Mouse (Mus musculus) monocyte, adult 5-6 weeks (primary cell): ENCODE results near the gene 1190005I06Rik. TPM values are rescaled to one million over a fixed set of nuclear protein-coding genes. Genes with fewer than 3 reads are reported as not detected.
A peak's percentile ranks its signal among the peaks of the same experiment; 100 is the strongest.

Source experiments
- ATAC-seq: fragments of 153-309, 156-312 bp; replicated peaks from 2 replicates; pipeline ENCODE4 v1.8.0; 2017; ENCODE audit warnings: mild to moderate bottlenecking; ENCODE audit not compliant: low TSS enrichment, insufficient number of reproducible peaks, severe bottlenecking, poor library complexity, low FRiP score
- total RNA-seq: library from RNA; stranded (forward); fragments of 200-1000, 200-491, 200-594 nt; gene quantifications from 3 replicates; pipeline ENCODE4 v1.2.3, GENCODE M21; 2017

The 1190005I06Rik gene
- total RNA-seq, 1 experiment from 2014 or later: not detected

DNA sequence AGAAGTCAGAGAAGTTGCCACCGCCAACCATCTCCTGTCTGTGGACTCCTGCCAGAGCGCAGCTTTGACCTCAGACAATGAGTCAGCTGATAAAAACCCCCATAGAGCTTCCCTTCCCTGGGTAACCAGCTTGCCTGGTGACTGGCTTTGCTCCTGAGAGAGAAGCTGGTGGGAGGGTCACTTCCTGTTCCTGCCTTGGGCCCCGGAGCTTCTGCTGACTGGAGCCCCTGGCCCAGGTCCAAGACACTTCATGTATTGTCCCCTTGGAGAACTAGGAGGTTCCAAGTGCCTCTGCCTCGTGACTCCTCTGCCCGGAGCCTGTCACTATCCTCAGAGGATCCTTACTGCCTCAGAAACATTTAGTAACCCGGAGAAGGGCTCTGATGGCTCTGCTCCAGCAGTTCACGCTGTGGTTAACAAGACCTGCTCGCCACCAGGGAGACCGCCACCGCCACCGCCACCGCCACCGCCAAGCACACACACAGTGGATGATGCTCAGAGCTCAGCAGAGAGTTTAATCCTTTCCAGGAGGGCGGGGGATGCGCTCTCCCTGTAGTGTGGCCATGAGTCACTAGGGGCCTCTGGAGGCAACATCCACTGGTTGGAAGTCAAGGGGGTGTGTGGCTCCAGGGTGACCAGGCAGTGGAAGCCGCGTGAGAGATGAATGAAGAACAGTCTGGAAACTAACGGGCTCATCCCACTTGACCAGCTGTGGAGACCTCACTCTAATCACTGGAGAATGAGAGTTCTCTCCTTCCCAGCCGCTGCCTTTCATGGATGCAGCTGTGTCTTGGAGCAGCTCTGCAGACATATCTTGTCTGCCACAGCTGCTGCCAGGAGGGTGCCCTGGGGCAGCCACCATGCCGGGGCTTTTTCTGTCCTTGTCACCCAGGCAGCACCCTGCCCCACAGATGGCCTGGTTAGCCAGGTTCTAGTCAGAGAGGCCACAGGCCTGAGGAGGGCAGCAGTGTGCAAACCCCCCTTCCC is 83.3 kb downstream of the 1190005I06Rik start:
- ATAC-seq: peak; percentile 78

DNA sequence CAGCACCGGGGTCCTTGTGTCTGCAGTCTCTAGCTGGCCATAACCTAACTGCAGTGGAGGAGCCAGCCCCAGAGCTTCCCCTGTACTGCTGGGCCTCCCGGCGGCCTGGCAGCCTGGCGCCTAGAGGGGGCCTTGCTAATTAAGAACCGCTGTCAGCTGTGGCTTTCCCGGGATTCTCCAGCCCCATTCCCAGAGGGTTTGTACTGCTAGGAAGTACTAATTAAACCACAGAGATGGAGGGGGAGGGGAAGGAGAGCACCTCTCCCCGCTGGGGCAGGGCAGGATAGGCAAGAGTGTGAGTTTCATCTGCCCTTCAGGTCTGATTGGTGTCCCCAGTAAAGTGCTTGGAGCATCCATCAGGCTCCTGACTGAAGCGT is 84.1 kb downstream of the 1190005I06Rik start:
- ATAC-seq: no peak

DNA sequence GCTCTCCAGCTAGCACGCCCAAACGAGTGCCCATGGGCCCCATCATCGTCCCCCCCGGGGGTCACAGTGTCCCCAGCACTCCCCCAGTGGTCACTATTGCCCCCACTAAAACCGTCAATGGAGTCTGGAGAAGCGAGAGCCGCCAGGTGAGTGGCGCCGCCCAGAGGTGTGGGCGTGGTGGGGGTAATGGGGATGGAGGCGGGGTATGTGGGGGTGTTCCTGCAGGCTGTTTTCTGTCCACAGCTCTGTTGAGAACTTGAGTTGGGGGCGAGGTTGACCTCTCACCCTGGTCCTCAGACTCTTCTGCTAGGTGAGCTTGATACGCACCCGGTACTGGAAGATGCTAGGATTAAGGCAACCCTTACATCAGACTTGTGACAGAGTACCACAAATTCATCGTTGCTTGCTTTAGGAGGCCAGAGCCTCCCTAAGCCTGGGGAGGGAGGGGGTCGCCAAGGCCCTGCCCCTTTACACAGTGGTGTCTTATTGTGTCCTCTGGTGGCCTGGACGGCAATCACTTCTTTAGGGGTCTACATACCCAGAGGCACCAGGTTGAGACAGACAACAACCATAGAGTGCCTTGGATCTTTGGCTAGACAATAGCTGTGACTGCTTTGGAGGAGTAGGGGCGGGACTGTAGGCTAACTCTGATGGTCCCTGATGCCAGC is 84.6 kb downstream of the 1190005I06Rik start:
- no peak for ATAC-seq

DNA sequence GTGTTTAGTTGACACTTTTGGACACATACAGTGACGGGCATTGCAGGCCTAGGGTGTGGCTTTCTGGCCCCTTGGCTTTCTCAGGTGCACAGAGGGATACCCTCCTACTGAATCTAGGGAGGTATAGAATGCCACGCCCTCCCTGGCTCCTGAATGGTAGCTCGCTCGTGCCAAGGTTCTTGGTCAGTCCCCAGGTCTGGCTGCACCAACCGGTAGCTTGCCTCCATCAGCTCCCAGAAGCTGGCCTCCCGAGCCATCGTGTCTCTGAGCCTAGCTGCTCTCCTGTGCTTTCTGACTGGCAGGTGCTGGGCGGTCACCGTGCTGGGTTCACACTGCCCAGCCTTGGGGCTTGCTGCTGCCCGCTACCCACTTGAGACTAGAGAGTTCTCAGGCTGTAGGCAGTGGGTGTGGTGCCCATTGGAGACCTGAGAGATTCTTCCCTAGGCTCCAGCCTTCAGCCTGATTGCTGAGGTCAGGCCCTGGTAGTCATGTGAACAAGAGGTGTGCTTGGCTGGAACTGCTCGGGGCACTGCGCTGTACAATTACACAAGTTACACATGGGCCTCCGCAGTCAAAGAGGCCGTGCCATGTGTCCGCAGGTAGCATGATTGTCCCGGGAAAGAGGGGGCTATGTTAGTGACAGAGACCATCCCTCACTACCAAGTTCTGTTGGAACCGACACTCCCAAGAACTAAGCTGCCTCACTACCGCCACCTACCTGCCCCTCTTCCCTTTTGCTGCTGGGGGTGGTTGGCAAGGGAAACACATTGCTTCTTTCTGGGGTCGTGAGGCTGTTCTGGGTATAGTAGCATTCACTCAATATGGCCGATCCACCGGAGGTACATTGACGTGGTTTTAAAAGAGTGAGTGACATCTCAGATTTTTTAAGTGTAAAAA is 85.6 kb downstream of the 1190005I06Rik start:
- no peak for ATAC-seq

DNA sequence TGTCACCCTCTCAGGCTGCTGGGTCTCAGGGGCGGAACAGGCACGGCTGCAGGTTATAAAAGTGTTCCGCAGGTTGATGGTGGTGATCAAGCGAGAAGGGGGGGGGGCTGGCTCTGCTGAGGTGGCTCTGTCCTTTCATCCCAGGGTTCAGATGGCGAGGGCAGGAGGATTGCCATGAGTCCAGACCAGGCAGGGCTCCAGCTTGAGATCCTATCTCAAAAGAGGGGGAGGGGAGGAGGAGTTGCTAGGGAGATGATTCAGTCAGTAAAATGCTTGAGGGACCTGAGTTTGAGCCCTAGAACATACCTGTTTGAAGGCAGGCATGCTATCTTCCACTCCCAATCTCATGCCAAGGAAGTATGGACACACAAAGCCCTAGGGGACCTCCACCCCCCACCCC is 86.9 kb downstream of the 1190005I06Rik start:
- no peak for ATAC-seq

DNA sequence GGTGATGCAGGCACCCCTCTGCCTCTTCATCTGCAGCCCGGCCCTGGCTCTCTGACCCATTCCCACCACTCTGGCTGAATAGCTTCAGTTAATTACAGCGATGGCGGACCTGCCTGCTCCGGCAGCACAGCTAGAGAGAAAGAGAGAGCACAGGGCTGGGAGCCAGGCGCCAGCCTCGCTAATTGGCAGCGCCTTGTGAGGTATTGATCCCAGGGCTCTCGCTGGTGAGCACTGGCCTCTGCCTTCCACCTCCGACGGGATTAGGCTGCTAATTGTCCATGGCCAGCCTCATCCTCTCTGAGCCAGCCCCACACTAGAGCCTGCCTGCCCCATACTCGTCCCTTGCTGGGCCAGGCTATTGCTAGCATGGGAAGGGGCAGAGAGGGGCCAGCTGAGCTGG is 87.8 kb downstream of the 1190005I06Rik start:
- ATAC-seq: no peak

Other genes with a start within 250 kb of the 1190005I06Rik start
- 1.1 to 3.2 TPM (median 1.3 TPM) in 3 replicates for gene Gins2, start 58.3 kb downstream of the 1190005I06Rik start, total RNA-seq
- gene Gm27021, start 20.4 kb upstream of the 1190005I06Rik start, total RNA-seq: not detected in 3 replicates
- gene Cox4i1, start 20.6 kb upstream of the 1190005I06Rik start, total RNA-seq: 315 to 382 TPM (median 356 TPM) in 3 replicates
- 12.1 to 40.3 TPM (median 26.7 TPM) in 3 replicates for gene Emc8, start 20.9 kb upstream of the 1190005I06Rik start, total RNA-seq
- gene Irf8, start 88.7 kb upstream of the 1190005I06Rik start, total RNA-seq: 235 to 408 TPM (median 258 TPM) in 3 replicates